Mouse (Mus musculus): Measurements from ENCODE around the gene Rab6b. TPM values are rescaled to one million over a fixed set of nuclear protein-coding genes. Genes with fewer than 3 reads are reported as not detected.

Gene Rab6b
- polyA plus RNA-seq (2015; fragmentation: Nextera tagmentation; extraction: Ambion mirVana): 2.5 and 4.2 TPM in 2 replicates

DNA sequence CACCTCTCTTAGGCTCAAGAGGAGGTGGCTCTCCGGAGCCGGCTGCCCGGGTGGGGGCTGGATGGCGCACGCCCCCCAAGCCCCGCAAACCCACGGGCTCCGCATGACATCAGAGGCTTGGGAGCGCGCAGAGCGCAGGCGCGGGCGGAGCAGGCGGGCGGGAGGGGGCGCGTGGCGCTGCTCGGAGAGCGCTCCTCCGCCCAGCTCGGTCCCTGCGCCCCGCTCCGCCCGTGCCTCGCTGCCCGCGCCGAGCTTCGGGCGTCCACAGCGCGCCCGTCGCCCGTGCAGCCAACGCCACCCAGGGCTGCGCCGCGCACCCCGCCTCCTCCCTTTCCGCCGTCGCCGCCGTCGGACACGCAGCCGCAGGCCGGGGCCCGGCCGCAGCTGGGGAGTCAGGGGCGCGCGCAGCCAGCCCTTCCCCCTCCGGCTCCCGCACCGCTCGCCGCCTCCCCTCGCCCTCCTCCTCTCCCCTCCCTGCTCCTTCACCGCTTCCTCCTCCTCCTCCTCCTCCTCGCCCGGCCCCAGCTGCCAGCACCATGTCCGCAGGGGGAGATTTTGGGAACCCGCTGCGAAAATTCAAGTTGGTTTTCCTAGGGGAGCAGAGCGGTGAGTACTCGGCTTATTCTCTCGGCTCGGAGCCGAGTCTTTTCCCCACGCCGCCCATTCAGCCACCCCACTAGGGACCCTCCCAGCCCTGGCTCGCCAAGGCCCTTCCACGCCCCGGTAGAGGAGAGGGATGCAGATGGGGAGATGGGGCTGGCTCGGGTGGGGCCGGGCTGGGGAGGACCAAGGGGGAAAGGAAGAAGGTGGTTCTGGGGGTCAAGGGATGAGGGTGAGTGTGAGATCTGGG is at the start of gene Rab6b:
Gene Rab6b (plus strand): TSS at position 167 of the 850 bp plus-strand sequence.
- peak within 1 kb of the TSS; percentile 97 for H3K4me2 ChIP-seq
- H3K4me3 ChIP-seq: peak within 1 kb of the TSS; percentile 75
- H3K4me1 ChIP-seq (replicated peaks): peaks cover 23% of the 10 kb centered on the region
- H3K9ac ChIP-seq: peak within 1 kb of the TSS; percentile 67
- H3K36me3 ChIP-seq: no peaks in the 10 kb centered on the region
- peak; percentile 63 for ATAC-seq (replicated peaks; ENCODE audit: insufficient number of reproducible peaks, insufficient read depth, low FRiP score, low read depth)
- under 1% methylated on average over 67 of the region's 81 CpGs for WGBS
- no peaks in the 10 kb centered on the region for H3K9me3 ChIP-seq (replicated peaks)
- H3K27ac ChIP-seq: no peak within 1 kb of the TSS
- peaks cover 53% of the 10 kb centered on the region for H3K27me3 ChIP-seq

DNA sequence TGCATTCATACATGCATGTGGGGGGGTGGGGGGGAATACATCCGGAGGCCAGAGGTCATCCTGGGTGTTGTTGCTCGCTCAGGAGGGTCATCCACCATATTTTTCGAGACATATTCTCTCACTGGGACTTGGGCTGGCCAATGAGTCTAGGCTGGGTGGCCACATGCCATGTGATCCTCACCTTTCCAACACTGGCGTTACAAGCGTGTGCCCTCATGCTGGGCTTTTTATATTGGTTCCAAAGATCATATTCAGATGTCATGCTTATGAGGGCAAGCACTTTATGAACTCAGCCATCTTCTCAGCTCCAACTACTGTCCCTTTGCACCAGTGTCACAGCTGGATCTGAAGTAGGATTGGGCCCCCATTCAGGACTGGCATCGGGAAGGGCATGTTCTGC is 48.0 kb upstream of the Rab6b start:
- Histone ChIP-seq H3K36me3 (no peaks in the 10 kb centered on the region), H3K9ac (no peak overlapping the region), H3K27ac (no peak overlapping the region), H3K4me2 (no peak overlapping the region), H3K4me3 (no peak overlapping the region), H3K27me3 (no peaks in the 10 kb centered on the region), H3K9me3 (replicated peaks) (no peaks in the 10 kb centered on the region), H3K4me1 (replicated peaks) (no peaks in the 10 kb centered on the region)
- 85% methylated on average over 6 of the region's 6 CpGs for WGBS
- ATAC-seq (replicated peaks; ENCODE audit: insufficient number of reproducible peaks, insufficient read depth, low FRiP score, low read depth): no peak

DNA sequence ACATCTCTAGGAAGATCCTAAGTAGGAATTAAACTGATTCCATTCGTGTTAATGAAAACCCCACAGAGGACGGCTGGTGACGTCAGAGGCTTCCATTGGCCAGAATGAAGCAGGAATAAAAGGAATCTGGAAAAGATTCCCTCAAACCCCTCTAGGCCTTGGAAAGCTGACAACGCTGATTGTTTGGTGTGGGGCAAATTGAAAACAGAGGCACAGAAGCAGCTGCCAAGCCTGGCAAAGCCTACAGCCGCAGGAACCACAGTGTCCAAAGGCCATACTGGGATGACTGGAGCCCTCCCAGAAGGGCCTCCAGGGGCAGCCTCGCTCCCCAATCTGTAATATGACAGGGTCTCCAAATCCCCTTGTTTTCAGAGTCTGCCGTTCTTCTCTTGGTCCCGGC is 44.7 kb upstream of the Rab6b start:
- ATAC-seq (replicated peaks; ENCODE audit: insufficient number of reproducible peaks, insufficient read depth, low FRiP score, low read depth): no peak
- H3K4me3 ChIP-seq: no peak overlapping the region
- no peak overlapping the region for H3K9ac ChIP-seq
- 79% methylated on average over 8 of the region's 8 CpGs for WGBS
- no peak overlapping the region for H3K27ac ChIP-seq
- H3K4me1 ChIP-seq (replicated peaks): peaks cover 10% of the 10 kb centered on the region
- H3K9me3 ChIP-seq (replicated peaks): no peaks in the 10 kb centered on the region
- H3K4me2 ChIP-seq: no peak overlapping the region
- no peaks in the 10 kb centered on the region for H3K36me3 ChIP-seq
- H3K27me3 ChIP-seq: no peaks in the 10 kb centered on the region

DNA sequence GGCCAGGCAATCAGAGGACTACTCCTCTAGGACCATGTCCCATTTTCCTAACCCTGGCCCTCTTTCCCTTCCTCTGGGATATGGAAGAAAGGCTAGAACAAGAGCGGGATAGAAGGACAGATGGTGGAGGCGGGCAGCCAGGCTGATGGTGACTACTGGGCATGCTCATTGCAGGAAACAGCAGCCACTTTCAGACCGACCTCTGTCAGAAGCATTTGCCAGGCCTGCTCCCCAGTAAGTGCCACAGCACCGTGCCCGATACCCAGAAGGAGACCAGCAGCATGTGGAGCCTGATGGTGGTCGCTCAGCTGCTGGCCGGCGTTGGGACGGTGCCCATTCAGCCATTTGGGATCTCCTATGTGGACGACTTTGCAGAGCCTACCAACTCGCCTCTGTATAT is 43.9 kb upstream of the Rab6b start:
- H3K27me3 ChIP-seq: no peaks in the 10 kb centered on the region
- no peak overlapping the region for H3K9ac ChIP-seq
- no peak overlapping the region for H3K27ac ChIP-seq
- H3K4me3 ChIP-seq: no peak overlapping the region
- H3K4me1 ChIP-seq (replicated peaks): peaks cover 14% of the 10 kb centered on the region
- ATAC-seq (replicated peaks; ENCODE audit: insufficient number of reproducible peaks, insufficient read depth, low FRiP score, low read depth): no peak
- no peaks in the 10 kb centered on the region for H3K36me3 ChIP-seq
- WGBS: 85% methylated on average over 11 of the region's 11 CpGs
- H3K4me2 ChIP-seq: no peak overlapping the region
- H3K9me3 ChIP-seq (replicated peaks): no peaks in the 10 kb centered on the region

DNA sequence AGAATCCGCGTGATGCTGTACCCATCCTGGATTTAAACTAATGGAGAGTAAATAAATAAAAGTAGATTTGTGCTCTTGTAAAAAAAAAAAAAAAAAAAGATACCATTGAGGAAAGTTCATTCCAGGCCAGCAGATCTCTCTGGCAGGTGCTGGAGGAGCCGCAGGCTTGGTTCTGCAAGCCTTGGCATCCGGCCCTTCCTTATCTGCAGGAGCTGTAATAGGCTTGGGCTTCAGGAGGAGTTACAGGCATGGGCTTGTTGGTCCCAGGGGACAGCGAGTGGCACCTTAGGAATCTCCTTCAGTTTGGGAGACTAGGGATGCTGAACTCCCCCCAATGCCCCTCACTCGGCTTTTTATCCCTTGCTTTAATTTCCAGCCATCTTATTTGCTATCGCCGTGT is 42.8 kb upstream of the Rab6b start:
- no peak overlapping the region for H3K27ac ChIP-seq
- H3K4me2 ChIP-seq: no peak overlapping the region
- no peaks in the 10 kb centered on the region for H3K36me3 ChIP-seq
- no peak overlapping the region for H3K4me3 ChIP-seq
- H3K9me3 ChIP-seq (replicated peaks): no peaks in the 10 kb centered on the region
- ATAC-seq (replicated peaks; ENCODE audit: insufficient number of reproducible peaks, insufficient read depth, low FRiP score, low read depth): no peak
- H3K27me3 ChIP-seq: no peaks in the 10 kb centered on the region
- peaks cover 15% of the 10 kb centered on the region for H3K4me1 ChIP-seq (replicated peaks)
- WGBS: 84% methylated on average over 8 of the region's 8 CpGs
- no peak overlapping the region for H3K9ac ChIP-seq

DNA sequence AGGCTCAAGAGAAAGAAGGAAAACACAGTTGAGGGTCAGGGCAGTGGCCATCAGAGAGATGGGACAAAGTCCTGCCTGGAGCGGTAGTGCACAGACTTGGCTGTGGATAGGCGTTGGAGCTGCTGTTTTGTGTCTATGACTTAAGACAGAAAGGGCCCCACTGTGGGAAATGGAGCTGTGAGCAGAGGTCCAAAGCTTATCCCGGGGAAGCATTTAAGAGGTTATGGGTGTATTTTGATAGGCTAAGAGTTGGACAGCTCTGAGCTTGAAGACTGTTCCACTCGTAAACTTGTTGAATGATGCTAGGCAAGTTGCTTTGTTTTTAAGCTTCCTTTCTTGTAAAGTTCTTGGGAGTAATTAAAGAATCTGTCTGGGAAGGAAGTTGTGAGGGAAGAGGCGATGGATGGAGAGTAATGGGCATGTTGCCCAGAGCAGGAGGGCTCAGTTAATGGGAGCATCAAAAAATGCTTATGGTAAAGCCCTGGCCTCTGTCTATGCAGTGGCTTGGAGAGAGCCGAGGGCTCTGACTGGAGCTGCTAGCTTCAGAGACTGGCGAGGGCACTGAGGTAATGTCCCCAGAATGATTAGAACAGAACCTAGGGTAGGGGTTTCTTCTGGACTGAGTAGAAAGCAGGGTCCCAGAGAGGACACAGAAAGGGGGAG is 39.9 kb upstream of the Rab6b start:
- 58% methylated on average over 7 of the region's 7 CpGs for WGBS
- no peak overlapping the region for H3K9ac ChIP-seq
- no peaks in the 10 kb centered on the region for H3K9me3 ChIP-seq (replicated peaks)
- H3K4me2 ChIP-seq: no peak overlapping the region
- ATAC-seq (replicated peaks; ENCODE audit: insufficient number of reproducible peaks, insufficient read depth, low FRiP score, low read depth): no peak
- peak overlapping the region; percentile 25; the same call in 1 of the 2 replicates for H3K27ac ChIP-seq
- peaks cover 20% of the 10 kb centered on the region for H3K4me1 ChIP-seq (replicated peaks)
- no peaks in the 10 kb centered on the region for H3K27me3 ChIP-seq
- no peak overlapping the region for H3K4me3 ChIP-seq
- H3K36me3 ChIP-seq: no peaks in the 10 kb centered on the region

DNA sequence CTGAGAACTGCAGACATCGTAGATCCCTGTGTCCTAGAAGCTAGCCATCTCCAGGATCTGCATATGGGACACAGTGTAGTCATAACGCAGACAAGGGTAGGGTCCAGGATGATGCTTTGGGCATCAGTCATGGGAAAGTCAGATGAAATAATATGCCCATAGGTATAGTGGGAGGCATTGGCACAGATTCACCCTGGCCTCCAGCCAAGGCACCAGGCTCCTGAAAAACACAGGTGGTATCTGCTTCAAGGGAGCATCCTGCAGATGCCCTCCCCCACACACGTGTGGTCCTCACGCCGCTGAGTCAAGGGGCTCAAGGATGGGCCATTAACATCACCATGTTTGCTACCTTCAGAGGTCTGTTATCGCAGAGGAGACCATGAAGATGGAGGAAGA is 39.4 kb upstream of the Rab6b start:
- Histone ChIP-seq H3K9me3 (replicated peaks) (no peaks in the 10 kb centered on the region), H3K9ac (no peak overlapping the region), H3K4me3 (no peak overlapping the region), H3K36me3 (no peaks in the 10 kb centered on the region), H3K27me3 (no peaks in the 10 kb centered on the region), H3K27ac (no peak overlapping the region), H3K4me2 (no peak overlapping the region), H3K4me1 (replicated peaks) (peaks cover 24% of the 10 kb centered on the region)
- ATAC-seq (replicated peaks; ENCODE audit: insufficient number of reproducible peaks, insufficient read depth, low FRiP score, low read depth): no peak
- WGBS: 86% methylated on average over 6 of the region's 6 CpGs

DNA sequence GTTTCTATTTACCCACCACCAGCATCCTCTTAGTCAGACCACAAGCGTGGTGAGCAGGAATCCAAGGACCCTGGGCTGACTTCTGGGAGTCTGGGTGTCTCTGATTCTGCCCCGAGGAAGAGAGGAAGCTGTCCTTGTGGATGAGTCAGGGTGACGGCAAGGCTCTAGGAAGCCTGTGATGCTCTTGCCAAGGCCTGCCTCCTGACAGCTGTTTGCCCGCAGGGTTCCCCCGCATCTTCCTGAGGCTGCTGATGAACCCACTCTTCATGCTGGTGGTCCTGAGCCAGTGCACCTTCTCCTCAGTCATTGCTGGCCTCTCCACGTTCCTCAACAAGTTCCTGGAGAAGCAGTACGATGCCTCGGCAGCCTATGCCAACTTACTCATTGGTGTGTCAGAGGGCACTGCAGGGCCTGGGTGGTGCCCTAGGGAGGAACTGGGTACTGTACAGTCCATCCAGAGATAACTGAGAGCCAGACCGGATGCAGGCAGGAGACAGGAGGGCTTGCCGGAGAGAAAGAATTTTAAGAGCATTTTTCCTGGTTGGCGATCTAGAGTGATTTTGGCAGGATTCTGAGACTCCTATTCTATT is 38.6 kb upstream of the Rab6b start:
- no peaks in the 10 kb centered on the region for H3K27me3 ChIP-seq
- no peak overlapping the region for H3K27ac ChIP-seq
- H3K9ac ChIP-seq: no peak overlapping the region
- H3K4me3 ChIP-seq: no peak overlapping the region
- H3K4me2 ChIP-seq: no peak overlapping the region
- 72% methylated on average over 11 of the region's 11 CpGs for WGBS
- ATAC-seq (replicated peaks; ENCODE audit: insufficient number of reproducible peaks, insufficient read depth, low FRiP score, low read depth): no peak
- peaks cover 32% of the 10 kb centered on the region for H3K4me1 ChIP-seq (replicated peaks)
- H3K36me3 ChIP-seq: no peaks in the 10 kb centered on the region
- H3K9me3 ChIP-seq (replicated peaks): no peaks in the 10 kb centered on the region

DNA sequence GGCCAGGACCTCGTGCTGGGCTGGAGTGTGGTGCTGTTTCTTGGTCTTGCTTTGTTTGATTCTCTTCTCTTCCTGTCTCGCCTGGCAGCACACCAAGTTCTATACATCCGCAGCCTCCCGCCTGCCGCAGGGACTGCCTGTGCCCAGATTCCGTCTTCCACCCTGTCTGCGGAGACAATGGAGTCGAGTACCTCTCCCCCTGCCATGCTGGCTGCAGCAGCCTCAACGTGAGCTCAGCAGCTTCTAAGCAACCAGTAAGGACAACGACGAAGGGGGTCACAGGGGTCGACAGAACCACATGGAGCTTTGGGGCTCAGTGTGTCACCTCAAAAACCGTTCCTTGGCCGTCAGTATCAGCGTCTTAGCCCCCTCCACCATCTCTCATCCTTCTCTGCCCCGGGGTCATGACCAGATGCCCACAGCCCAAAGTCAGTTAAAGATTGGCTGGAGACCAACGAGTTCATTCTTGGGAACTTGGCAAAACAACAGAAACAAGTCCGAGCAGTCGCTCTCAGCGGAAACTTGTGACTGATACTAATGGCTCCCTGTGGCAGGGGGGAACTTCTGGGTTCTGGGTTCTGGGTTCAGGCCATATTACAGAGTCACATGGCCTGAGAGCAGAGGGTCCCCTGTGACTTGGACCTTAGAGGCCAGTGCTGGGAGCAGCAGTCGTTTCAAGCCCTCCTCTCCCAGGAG is 34.6 kb upstream of the Rab6b start:
- ATAC-seq (replicated peaks; ENCODE audit: insufficient number of reproducible peaks, insufficient read depth, low FRiP score, low read depth): peak; percentile 68
- H3K4me1 ChIP-seq (replicated peaks): peaks cover 22% of the 10 kb centered on the region
- no peak overlapping the region for H3K4me2 ChIP-seq
- 52% methylated on average over 21 of the region's 21 CpGs for WGBS
- H3K9me3 ChIP-seq (replicated peaks): no peaks in the 10 kb centered on the region
- no peaks in the 10 kb centered on the region for H3K36me3 ChIP-seq
- H3K27me3 ChIP-seq: no peaks in the 10 kb centered on the region
- H3K27ac ChIP-seq: peak overlapping the region; percentile 56
- no peak overlapping the region for H3K4me3 ChIP-seq
- H3K9ac ChIP-seq: no peak overlapping the region

DNA sequence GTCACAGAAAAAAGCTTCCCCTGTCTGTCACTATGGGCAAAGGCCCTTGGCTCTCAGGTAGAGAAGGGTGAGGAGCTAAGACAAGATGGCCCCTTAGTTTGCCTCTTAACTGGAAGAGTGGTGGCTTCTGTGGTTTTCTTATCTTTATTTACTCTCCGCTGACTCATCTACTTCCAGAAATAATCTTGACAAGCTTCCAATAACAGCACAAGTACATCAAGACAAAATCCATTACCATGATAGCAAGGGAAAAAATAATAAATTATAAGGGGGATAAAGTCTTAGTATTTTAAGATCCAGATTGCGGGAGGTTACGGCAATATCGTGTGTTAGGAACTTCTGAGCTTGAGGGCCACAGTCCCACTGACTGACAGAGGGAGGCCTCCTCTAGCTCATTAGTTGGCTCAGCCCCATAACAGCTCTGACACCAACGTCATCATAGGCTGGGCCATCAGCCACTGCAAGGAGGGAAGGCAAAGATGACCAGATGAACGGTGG is 33.3 kb upstream of the Rab6b start:
- no peak overlapping the region for H3K9ac ChIP-seq
- no peaks in the 10 kb centered on the region for H3K27me3 ChIP-seq
- no peak overlapping the region for H3K4me3 ChIP-seq
- no peak overlapping the region for H3K4me2 ChIP-seq
- no peaks in the 10 kb centered on the region for H3K9me3 ChIP-seq (replicated peaks)
- no peak for ATAC-seq (replicated peaks; ENCODE audit: insufficient number of reproducible peaks, insufficient read depth, low FRiP score, low read depth)
- H3K36me3 ChIP-seq: no peaks in the 10 kb centered on the region
- 61% methylated on average over 6 of the region's 6 CpGs for WGBS
- no peak overlapping the region for H3K27ac ChIP-seq
- peaks cover 21% of the 10 kb centered on the region for H3K4me1 ChIP-seq (replicated peaks)

DNA sequence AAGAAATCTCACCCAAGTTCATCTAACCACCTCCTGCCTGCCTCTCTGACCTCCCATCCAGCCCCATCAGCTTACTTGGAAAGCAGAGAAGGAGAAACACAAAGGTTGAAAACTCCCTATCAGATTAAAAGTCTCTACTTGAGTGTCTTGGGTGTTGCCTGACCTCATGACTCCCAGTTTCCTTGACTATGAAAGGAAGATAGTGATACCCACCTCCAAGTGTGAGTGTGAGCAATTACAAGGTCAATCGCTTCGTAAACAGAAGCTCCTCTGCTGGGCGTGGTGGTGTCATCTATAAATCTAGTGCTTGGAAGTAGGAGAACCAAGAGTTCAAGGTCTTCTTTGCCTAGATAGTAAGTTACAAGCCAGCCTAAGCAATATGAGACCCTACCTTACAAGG is 31.4 kb upstream of the Rab6b start:
- H3K27me3 ChIP-seq: no peaks in the 10 kb centered on the region
- no peak overlapping the region for H3K27ac ChIP-seq
- WGBS: 95% methylated on average over 3 of the region's 3 CpGs
- no peak overlapping the region for H3K4me2 ChIP-seq
- H3K4me1 ChIP-seq (replicated peaks): peaks cover 26% of the 10 kb centered on the region
- no peak overlapping the region for H3K4me3 ChIP-seq
- no peaks in the 10 kb centered on the region for H3K9me3 ChIP-seq (replicated peaks)
- H3K9ac ChIP-seq: no peak overlapping the region
- no peak for ATAC-seq (replicated peaks; ENCODE audit: insufficient number of reproducible peaks, insufficient read depth, low FRiP score, low read depth)
- H3K36me3 ChIP-seq: no peaks in the 10 kb centered on the region
